Mouse (Mus musculus) E14TG2a.4 (cell line): ENCODE results near the gene C1qb.

ENCODE experiments used
- CTCF ChIP-seq: conservative IDR thresholded peaks from 2 replicates; pipeline ENCODE4 v1.5.1; 2014; ENCODE audit warnings: low read length
- NANOG ChIP-seq: IDR thresholded peaks from 2 replicates; pipeline ENCODE4 v1.6.1; 2014; ENCODE audit warnings: borderline replicate concordance, low read length, mixed read lengths

DNA sequence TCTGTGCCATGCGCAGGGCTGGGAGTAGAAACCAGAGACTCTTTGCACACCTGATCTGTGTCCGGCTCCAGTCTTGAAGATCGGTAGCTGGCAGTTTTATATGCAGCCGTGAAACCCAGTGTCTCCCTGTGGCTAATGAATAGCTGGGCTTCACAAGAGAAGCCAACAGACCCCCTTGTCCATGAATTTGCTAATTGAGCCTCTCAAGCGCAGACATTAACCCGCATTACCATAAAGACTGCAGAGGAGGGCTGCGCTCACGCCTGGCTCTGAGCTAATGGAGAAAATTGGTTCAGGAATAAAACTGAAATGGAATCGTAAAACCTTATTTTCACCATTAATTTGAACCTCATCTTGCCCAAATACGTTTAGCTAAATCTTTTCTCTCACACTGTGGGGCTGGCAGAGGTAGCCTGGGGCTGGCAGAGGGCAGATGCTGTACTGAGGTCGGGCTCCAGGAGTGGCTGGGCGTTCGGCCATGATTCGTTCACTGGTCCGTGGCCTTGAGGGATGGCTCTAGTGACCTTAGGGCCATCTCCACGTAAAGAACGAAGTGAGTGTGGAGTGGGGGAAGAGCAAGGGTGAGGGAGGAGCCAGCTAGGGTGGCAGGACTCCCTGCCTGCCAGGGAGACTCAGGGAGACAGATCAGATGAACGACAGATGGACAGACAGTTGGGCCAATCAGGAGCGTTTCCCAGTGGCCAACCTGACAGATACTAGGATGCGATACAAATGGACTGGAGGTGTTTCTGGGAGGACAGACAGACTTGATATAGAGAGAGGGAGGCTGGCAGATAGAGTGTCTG is 30.6 kb upstream of the C1qb start:
- TF ChIP-seq CTCF (no peak), NANOG (no peak)
